Mouse (Mus musculus) CH12.LX (cell line): Measurements from ENCODE around the gene Jkamp.

Source experiments
- EP300 ChIP-seq: IDR thresholded peaks from 2 replicates; pipeline ENCODE4 v1.6.1; 2011; ENCODE audit warnings: low read length, improper control_type of control experiment
- MXI1 ChIP-seq: IDR thresholded peaks from 2 replicates; pipeline ENCODE4 v1.6.1; 2011; ENCODE audit warnings: mild to moderate bottlenecking, low read depth, low read length, improper control_type of control experiment
- POLR2A ChIP-seq: IDR thresholded peaks from 2 replicates; pipeline ENCODE4 v1.6.1; 2011; ENCODE audit warnings: low read depth, mild to moderate bottlenecking, improper control_type of control experiment, low read length
- POLR2AphosphoS2 ChIP-seq: IDR thresholded peaks from 2 replicates; pipeline ENCODE4 v1.6.1; 2011; ENCODE audit warnings: low read depth, low read length, improper control_type of control experiment
- RCOR1 ChIP-seq: conservative IDR thresholded peaks from 2 replicates; pipeline ENCODE4 v1.6.1; 2012; ENCODE audit warnings: low read depth, mild to moderate bottlenecking, inconsistent platforms, low read length, improper control_type of control experiment

DNA sequence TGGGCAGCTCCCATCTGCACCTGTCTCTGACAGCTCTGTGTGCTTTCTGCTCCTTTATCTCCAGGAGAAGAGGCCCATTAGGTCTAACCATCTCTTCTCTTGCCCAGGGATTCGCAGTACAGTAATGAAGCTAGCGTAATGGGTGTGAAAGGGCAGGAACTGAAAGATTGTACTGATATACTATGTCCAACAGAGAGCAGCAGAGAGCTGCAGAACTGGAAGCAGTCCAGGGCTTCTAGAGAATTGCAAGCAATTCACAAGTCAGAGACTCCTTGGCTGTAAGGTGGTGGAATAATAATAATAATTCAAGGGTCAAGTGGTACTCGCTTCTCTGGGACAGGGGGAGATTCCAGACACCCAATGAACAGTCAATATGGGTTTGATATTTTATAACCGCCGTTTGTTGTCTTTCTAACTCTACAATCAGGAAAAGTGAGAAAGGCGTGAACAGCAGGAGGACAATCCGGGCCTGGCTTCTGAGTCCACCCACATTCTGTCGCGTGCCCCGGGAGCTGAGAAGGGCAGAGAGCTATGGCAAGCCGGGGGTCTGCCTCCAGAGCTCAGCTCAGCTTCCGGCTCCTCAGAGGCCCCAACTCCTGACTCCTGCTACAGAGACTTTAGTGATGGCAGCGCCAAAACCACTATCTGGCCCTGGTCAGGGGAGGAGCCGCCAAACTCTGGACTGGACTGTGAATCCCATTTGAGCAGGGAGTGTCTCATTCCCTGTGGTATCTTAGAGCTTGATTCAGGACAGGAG lies 19.3 kb downstream of the Jkamp start:
- no peak for TF ChIP-seq EP300
- TF ChIP-seq POLR2AphosphoS2, result no peak
- TF ChIP-seq RCOR1, result no peak
- no peak for TF ChIP-seq MXI1
- TF ChIP-seq POLR2A, result no peak
